Mouse (Mus musculus) testis, postnatal 10 days (tissue): ENCODE results near the gene Camkmt.

ENCODE experiments used
- DNase-seq: peaks from one replicate; pipeline ENCODE4 v3.0.0; 2021; ENCODE audit warnings: low spot score

Gene Camkmt

GRCm38 (mm10) chr17:85170541-85171255 is 80.3 kb downstream of the Camkmt start:
- DNase-seq: no peak

GRCm38 (mm10) chr17:85171951-85172350 is 81.6 kb downstream of the Camkmt start:
- DNase-seq: no peak

GRCm38 (mm10) chr17:85177231-85177630 is 86.9 kb downstream of the Camkmt start:
- no peak for DNase-seq

GRCm38 (mm10) chr17:85180471-85181060 is 90.2 kb downstream of the Camkmt start:
- DNase-seq: no peak

- DNase-seq: peak; percentile 88
Measured at GRCm38 (mm10) chr17:85189227-85190127, 99.1 kb downstream of the Camkmt start.

GRCm38 (mm10) chr17:85190128-85190435 is 99.7 kb downstream of the Camkmt start:
- no peak for DNase-seq

- DNase-seq: no peak
Measured at GRCm38 (mm10) chr17:85193294-85193693, 102.9 kb downstream of the Camkmt start.

GRCm38 (mm10) chr17:85198781-85199180 is 108.4 kb downstream of the Camkmt start:
- DNase-seq: no peak

GRCm38 (mm10) chr17:85199321-85199720 is 109.0 kb downstream of the Camkmt start:
- no peak for DNase-seq

- no peak for DNase-seq
Measured at GRCm38 (mm10) chr17:85218054-85218453, 127.7 kb downstream of the Camkmt start.

GRCm38 (mm10) chr17:85242109-85242508 is 151.8 kb downstream of the Camkmt start:
- DNase-seq: no peak

GRCm38 (mm10) chr17:85248962-85249361 is 158.6 kb downstream of the Camkmt start:
- DNase-seq: no peak

GRCm38 (mm10) chr17:85249744-85250143 is 159.4 kb downstream of the Camkmt start:
- DNase-seq: no peak

GRCm38 (mm10) chr17:85256930-85257329 is 166.6 kb downstream of the Camkmt start:
- DNase-seq: no peak

- no peak for DNase-seq
Measured at GRCm38 (mm10) chr17:85257348-85257747, 167.0 kb downstream of the Camkmt start.

- DNase-seq: no peak
Measured at GRCm38 (mm10) chr17:85258703-85259341, 168.5 kb downstream of the Camkmt start.

GRCm38 (mm10) chr17:85266831-85267422 is 176.6 kb downstream of the Camkmt start:
- no peak for DNase-seq

GRCm38 (mm10) chr17:85271466-85272175 is 181.3 kb downstream of the Camkmt start:
- DNase-seq: no peak

- no peak for DNase-seq
Measured at GRCm38 (mm10) chr17:85279720-85280119, 189.4 kb downstream of the Camkmt start.

- DNase-seq: no peak
Measured at GRCm38 (mm10) chr17:85282447-85282846, 192.1 kb downstream of the Camkmt start.

GRCm38 (mm10) chr17:85291154-85291553 is 200.8 kb downstream of the Camkmt start:
- no peak for DNase-seq
